Mouse (Mus musculus) thymus, postnatal 0 days (tissue): ENCODE data around the gene Hoxc8. TPM values are rescaled to one million over a fixed set of nuclear protein-coding genes. Genes with fewer than 3 reads are reported as not detected.

Experiments
- DNase-seq: peaks from one replicate; pipeline ENCODE4 v3.0.0-alpha.2; 2015; ENCODE audit warnings: low spot score
- polyA plus RNA-seq: library from polyadenylated mRNA; unstranded; fragments of >200 nt; fragmentation: Nextera tagmentation; extraction: Ambion mirVana; gene quantifications from 2 replicates; pipeline ENCODE4 v1.2.1, GENCODE M21; 2015

Hoxc8 gene
- polyA plus RNA-seq, 1 experiment from 2014 or later = not detected

- DNase-seq = no peak
Observed at GRCm38 (mm10) chr15:103006326-103006725, 15.9 kb downstream of the Hoxc8 start.

GRCm38 (mm10) chr15:103009265-103010111 is 19.1 kb downstream of the Hoxc8 start:
- no peak for DNase-seq

DNA sequence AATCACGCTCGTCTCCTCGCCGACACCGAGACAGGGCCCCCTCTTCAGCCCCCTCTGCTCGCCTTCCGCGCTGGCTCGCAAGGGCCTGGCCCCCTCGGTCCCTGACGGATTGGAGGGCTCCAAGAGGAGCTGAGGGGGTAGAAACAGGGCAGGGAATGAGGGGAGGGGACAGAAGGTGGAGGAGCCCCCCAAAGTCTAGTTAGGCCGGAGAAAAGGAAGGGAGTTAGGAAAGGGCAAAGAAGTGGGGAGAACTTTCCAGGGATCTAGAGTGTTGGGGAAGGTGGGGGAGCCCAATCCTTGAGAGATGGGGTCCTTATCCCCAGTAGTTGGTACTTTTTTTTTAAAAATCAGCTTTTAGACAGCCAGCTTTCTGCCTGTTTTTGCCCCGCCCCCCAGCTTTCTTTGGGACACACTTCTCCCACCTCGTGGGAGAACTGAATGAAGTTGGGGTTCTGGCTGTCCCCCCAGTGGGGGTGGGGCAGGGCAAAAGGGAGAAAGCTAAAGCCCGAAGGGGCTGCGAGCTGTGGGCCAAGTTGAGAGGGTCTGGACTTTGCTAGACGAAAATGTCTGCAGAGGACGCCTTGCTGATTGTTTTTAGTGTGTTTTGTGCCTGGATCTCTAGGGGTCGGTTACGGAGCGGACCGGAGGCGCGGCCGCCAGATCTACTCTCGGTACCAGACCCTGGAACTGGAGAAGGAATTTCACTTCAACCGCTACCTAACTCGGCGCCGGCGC is 19.9 kb downstream of the Hoxc8 start:
- no peak for DNase-seq

DNA sequence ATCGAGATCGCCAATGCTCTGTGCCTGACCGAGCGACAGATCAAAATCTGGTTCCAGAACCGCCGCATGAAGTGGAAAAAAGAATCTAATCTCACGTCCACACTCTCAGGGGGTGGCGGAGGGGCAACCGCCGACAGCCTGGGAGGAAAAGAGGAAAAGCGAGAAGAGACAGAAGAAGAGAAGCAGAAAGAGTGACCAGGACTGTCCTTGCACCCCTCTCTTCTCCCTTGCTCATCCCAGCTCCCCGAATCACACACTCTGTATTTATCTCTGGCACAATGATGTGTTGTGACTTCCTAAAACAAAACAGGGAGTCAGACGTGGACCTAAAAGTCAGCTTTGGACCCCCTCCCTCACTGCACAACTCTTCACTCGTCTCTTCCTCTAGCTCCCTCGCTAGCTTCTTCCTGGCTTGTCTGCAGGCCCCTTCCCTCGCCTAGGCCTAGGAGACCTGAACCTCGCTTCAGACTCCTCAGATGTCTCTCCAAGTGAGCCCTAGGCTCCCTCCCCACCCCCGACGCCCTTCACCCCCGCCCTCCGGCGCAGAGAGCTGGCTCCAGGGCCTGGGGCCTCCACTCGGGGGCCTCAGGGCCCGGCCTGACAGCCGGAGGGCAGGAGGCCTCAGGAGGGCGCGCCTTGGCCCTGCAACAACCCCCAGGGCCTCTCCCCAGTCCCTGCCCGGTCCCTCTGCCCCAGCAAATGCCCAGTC is 20.6 kb downstream of the Hoxc8 start:
- DNase-seq = no peak

DNA sequence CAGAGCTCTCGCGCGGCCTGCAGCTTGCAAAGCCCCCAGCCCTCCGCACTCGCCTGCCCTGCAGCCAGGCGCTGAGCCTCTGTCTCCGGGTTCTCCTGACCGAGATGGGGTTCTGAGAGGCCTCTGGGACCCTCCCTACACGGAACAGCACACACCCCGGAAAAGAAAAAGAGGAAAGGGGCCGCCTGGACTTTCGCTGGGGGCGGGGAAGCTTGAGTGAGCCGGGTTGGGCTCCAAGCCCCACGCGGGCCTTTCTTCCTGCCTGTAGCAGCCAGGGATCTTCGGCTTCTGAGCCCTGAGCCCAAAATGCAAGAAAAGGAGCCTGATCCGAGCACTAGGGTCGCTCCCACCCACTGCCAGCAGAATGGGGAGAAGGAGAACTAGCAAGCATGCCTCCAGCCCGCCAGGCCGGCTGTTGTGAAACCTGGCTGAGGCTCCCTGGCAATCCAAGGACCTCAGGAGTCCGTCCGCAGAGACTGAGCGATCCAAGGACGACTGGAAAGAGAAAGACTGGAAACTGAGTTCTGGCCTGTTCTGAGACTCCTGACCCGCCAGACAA is 21.6 kb downstream of the Hoxc8 start:
- DNase-seq = no peak

DNA sequence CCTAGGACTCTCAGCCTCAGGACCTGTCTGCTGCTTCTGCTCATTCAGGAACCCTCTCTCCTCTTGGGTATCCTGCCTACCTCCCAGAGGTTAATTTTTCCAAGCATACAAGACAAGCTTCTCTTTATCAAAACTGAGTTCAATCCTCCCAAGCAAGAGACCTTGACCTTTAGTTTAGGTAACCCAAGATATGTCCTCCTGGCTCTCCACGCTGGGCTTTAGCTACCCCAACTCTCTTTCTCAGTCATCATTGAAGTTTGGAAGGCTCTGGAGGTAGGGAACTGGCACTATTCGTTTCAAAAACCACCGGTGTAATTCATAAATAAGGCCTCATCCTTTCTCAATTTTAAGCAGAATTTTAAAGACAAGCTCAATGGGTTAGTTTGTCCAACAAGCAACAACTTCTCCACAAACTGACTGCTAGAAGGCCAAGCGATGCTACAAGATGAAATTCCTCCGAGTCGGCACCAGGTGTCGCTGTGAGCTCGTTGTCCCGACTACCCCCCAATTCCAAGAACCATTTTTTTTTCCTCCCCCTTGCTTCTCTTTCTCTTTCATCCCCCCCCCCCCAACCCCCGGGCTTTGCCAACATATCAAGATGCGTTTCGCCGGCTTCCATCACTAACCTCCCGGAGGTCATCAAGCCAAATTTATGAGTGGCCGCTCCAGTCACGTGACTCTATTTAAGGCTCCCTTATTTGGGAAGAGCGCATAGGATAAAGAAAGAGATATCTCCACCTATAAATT is 23.0 kb downstream of the Hoxc8 start:
- DNase-seq = peak; percentile 24

DNA sequence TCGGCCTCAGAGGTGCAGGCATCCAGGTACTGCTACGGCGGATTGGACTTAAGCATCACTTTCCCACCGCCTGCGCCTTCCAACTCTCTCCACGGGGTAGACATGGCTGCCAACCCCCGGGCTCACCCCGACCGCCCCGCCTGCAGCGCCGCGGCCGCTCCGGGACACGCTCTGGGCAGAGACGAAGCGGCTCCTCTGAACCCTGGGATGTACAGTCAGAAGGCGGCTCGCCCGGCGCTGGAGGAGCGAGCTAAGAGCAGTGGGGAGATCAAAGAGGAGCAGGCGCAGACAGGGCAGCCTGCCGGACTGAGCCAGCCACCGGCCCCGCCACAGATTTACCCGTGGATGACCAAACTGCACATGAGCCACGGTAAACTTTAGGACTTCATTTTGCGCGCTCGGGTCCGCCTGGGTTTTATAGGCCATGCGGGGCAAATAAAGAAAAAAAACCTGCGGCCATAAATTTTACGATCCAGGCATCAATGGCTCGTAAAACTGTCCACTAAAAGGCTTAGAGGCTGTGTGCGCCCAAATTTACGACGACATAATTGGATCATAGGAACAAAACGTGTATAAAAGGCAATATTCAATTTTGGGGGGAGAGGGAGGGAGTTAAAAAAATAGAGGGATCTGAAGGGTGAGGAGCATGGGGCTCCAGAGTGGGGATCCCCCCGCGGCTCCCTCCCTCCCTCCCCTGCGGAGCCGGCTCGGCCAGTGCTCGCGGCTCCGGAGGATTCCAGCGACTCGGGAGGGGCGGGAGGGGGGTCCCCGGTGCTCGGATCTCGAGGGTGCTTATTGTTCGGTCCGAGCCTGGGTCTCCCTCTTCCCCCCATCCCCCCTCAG is 24.0 kb downstream of the Hoxc8 start:
- DNase-seq = no peak

DNA sequence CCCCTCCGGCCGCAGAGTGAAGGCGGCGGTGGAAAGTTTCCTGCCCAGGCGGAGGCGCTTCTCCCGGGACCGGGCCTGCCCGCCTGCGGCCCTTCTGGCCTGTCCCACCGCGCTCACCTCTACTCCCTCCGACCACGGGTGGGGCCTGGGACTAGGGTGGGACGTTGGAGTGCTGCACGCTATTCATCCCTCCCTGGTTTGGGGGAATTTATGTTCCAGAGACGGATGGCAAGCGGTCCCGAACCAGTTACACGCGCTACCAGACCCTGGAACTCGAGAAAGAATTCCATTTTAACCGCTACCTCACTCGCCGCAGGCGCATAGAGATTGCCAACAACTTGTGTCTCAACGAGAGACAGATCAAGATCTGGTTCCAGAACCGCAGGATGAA is 24.6 kb downstream of the Hoxc8 start:
- DNase-seq = no peak

- DNase-seq = no peak
Observed at GRCm38 (mm10) chr15:103015406-103016166, 25.2 kb downstream of the Hoxc8 start.

- DNase-seq = no peak
Observed at GRCm38 (mm10) chr15:103018636-103019035, 28.2 kb downstream of the Hoxc8 start, which contains the start of gene Hoxc4. Gene Hoxc4 (plus strand): TSS chr15:103018934.

DNA sequence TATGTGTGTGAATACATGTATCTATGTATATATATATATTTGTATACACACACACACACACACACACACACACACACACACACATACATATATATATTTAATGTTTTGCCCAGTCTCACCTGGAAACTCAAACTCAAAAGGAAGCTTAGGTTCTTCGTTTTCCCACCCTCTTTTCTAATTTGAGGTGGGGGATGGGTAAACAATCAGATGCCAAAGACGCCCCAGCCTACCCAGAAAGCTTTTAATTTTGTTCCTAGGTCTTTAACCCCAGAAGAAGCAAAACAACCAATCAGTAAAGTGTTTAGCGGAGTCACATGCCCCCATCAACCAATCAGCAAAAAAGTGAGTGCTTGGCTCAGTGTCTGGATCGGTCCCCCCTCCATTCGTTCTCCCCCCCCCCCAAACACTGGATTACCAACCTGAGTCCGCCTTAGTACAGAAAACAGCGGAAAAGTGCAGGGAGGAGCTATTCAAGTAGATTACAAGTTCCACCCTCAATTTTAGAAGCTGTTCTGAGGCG is 30.6 kb downstream of the Hoxc8 start:
- no peak for DNase-seq

DNA sequence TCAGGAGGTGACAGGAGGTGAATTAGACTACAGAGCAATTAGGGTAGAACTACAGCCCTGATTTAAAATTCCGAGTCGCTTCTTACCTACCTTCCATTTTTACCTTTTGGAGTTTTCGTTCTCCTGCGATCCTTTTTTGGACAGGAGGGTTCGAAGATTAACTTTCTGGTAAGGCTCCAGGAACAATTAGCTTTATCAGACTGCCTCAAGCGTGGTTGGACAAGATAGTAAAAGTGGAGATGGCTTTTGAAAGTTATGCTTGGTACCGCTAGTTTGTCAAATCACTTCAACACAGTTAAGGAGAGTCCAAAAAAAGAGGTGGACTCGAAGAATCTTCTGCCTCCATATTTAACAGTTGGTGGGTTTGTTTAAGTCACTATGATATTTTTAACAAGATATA is 31.1 kb downstream of the Hoxc8 start:
- DNase-seq = no peak

- DNase-seq = no peak
Observed at GRCm38 (mm10) chr15:103024131-103024530, 33.7 kb downstream of the Hoxc8 start.

GRCm38 (mm10) chr15:103027266-103028235 is 37.1 kb downstream of the Hoxc8 start:
- DNase-seq = no peak

DNA sequence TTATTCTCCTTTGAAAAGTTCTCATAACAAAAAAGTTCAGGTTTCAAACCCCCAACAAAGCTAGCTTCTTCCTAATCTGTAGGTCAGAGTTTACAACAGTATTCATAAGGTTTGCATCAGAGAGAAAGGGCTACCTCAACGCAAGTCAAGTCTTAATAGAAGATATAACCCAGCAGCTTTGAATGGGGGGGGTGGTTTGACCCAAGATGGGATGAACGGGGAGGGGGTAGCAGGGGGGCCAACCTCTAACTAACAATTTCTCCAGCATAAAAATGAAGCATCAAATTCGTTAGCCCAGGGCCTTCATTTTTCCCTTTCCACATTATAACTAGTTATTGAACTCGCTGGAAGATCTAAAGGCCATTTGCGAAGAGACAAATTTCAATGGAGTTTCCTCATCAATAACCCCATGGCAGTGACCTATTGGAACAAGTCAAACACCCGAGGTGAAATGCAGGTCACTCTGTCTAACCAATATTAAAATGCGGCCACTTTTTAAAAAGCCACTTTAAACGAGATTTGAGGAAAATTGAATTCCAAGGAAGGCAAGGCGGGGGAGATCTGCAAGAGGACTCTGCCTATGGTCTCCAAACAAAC is 38.6 kb downstream of the Hoxc8 start:
- no peak for DNase-seq

GRCm38 (mm10) chr15:103030142-103030541 is 39.7 kb downstream of the Hoxc8 start:
- DNase-seq = no peak

- DNase-seq = no peak
Observed at GRCm38 (mm10) chr15:103032167-103032566, 41.8 kb downstream of the Hoxc8 start.
